Mouse (Mus musculus) B cell, adult 2 months (primary cell): ENCODE data around the gene Bcas1.

Source experiments
- DNase-seq, 2 experiments: peaks; one replicate each; pipeline ENCODE4 v3.0.0; 2022

Gene Bcas1

GRCm38 (mm10) chr2:170411490-170412168 is 16.0 kb downstream of the Bcas1 start:
- no peak for DNase-seq

- no peak for DNase-seq
These were observed 16.8 kb downstream of the Bcas1 start for GRCm38 (mm10) chr2:170410677-170411489.

DNA sequence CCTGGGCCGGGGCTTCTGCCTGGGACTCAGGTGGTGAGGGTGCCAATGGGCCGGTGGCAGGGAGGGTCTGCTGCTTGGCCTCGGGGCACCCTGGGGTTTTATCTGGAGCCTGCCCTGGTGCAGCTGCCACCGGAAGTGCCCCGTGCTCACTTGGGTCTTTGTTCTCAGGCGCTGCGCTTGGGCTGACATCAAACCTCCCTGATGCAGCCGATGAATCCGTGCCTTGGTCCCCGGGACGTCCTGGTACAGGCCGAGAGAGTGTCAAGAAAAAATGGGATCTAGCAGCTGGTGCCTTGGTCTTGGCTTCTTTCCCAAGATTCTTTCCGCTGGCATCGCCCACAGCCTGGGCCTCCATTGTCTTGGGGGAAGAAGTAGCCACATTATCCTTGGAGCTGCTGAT is 21.2 kb downstream of the Bcas1 start:
- DNase-seq: no peak

GRCm38 (mm10) chr2:170404781-170405573 is 22.7 kb downstream of the Bcas1 start:
- no peak for DNase-seq

- DNase-seq: no peak
These were observed 23.8 kb downstream of the Bcas1 start for GRCm38 (mm10) chr2:170403666-170404385.

DNA sequence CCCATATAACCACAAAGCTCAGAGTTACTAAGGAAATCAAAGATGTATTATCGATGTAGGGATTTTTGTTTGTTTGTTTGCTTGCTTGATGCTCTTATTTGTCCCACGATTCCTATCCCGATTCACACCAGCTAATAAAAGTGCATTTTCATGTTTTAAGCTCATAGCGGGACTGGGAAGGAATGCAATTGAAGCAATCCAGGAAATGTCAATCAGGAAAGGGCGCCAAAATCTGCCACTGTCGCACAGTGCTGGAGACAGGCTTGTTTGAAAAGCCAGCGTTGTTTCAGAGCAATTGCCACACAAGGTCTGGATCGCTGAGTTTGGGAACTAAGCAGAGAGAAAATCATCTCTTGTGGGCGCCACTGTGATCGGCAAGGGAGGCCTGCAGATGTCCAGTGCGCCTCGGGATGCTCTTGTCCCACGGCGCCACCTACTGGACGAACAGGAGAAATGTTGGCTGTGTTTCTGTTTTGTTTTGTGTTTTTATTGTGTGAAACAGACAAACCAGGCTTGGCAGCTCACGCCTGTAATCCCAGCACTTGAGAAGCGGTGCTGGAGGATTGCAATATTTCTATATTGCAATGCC is 26.3 kb downstream of the Bcas1 start:
- peak; percentile 72 to 75 for DNase-seq

DNA sequence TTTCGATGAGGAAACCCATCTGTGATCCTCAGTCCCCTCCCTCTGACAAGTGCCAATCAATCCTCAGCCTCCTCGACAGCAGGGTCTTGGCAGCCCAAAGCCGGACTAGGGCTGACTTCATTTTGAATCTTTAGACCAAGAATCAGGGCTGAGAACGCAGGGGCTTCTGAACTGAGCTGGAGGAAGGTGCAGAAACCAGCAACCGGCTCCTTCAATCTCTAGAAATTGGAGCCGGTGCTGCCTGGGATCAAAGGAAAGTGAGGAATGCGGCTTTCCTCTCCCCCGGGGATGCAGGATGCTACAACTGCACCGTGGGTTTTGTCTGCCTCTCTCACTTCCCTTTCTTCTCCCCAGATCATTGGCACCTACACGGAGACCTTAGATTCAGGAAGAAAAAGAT is 27.0 kb downstream of the Bcas1 start:
- peak in 1 of 2 experiments; percentile 3 for DNase-seq

DNA sequence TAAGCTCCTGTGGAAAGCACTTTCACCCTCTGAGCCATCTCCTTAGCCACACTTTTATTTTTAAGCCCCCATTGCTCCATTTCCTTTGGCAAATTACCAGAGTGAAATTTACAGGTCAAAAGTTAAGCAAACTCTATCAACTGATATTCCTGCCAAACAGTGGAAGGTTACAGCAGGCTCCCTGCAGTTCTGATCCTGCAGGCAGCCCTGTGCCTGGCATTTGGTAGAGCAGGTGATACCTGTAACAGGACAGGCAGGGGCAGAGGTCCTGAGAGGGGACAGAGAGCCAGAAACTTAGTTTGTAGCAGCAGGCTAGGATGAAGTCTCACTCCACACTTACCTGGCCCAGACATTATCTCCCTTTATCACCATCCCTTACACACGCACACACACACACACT is 35.7 kb downstream of the Bcas1 start:
- DNase-seq: no peak

- no peak for DNase-seq
These were observed 39.3 kb downstream of the Bcas1 start for GRCm38 (mm10) chr2:170388320-170388719.

DNA sequence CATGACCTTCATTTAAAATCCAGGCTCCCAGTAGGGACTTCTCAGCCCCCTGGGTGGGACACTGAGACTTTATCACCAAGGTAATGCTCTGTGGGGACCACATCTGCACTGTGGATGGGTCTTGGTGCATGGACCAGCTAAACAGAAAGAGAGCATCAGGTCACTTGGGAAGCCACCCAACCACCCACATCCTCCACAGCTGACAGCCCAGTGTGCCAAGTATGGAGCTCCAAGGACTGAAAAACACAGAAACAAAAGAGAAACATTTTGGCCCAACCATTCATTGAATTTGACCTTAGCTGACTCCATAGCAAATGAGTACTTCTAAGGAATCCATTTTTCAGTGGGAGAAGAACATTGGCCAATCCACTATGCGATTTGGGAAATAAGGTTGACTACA is 42.1 kb downstream of the Bcas1 start:
- DNase-seq: no peak

- DNase-seq: no peak
These were observed 42.9 kb downstream of the Bcas1 start for GRCm38 (mm10) chr2:170384770-170385169.

- DNase-seq: no peak
These were observed 54.3 kb downstream of the Bcas1 start for GRCm38 (mm10) chr2:170373391-170373790.

DNA sequence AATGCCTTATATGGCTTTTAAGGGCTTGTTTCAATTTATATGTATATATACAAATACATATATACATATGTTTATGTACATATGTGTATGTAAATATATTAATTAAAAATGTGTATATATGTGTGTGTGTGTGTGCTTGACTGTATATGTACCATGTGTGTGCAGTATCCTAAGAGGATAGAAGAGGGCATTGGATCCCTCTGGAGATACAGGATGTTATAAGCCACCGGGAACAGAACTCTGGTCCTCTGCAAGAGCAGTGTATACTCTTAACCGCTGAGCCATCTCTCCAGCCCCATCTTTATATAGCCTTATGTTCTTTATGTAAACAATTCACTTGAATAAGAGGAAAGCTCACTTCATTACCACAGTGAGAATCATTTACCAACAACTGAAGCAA is 62.0 kb downstream of the Bcas1 start:
- no peak for DNase-seq

GRCm38 (mm10) chr2:170365271-170365670 is 62.4 kb downstream of the Bcas1 start:
- no peak for DNase-seq

DNA sequence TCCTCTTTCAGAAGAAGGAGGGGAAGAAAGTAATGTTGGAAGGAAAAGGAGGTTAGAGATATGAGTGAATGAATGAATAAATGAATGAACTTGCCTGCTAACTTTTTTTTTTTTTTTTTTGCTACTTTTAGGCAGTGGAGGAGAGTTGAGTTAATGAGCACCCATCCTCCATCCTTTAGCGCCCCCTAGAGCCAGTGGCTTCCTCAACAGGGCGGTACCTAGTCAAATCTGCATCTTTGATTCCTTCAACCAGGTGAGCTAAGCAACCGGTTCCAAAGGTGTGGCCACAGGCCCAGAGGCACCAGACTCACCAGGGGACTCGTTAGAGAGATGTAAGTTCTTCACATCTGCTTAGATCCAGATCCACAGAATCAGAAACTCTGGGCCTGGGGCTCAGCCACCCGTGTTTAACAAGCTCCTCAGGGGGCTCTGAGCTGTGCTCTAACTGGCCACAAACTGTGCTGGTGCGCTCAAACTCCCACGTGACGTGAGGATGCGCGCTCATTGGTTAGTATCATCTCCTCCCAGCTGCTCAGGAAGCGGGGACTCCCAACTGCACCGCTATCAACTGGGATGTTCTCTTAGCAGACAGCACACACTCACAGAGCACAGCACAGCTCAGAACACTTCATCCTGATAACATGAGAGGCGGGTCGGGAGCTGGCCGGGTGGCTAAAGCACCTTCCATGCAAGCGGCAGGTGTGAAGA is 70.8 kb downstream of the Bcas1 start:
- DNase-seq: peak; percentile 65 to 68

- DNase-seq: peak; percentile 49 to 50
These were observed 72.7 kb downstream of the Bcas1 start for GRCm38 (mm10) chr2:170354963-170355367.

DNA sequence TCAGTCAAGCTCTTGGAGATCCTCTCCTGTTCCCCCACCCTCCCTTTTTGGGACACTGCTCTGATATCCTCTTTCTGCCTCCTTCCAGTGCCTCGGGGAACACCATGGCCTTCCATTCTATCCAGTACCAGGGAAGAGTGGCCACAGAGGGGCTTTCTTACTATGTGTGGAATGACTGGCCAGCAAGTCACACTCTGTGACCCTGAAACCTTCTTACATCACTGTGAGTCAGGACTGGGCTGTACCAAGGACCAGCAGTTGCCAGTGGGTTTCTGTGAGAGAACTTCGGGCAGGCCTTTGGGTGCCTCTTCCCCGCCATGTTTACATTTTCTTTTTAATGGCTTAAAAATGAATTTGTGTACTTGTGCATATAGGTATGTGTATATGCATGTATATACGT is 75.4 kb downstream of the Bcas1 start:
- DNase-seq: no peak

GRCm38 (mm10) chr2:170351847-170352246 is 75.8 kb downstream of the Bcas1 start:
- DNase-seq: no peak

GRCm38 (mm10) chr2:170349784-170350183 is 77.9 kb downstream of the Bcas1 start:
- no peak for DNase-seq

DNA sequence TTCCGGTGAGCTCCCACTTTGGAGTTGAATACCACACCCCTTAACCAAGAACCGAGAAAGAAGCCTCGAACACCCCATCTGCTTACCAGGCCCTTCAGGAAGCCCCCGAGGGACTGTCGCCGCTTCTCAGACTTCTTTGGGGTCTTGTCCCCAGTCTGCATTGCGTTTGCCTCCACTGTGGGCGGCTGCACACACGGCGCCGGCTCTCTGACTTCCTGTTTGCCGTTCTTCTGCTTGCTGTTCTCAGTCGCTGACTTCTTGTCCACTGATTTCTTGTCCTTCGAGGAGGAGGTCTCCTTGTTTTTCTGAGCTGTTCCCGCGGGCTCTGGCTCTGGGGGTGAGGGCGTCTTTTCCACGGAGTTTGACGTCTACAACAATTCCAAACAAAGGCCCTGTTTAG is 78.5 kb downstream of the Bcas1 start:
- peak in 1 of 2 experiments; percentile 34 for DNase-seq

DNA sequence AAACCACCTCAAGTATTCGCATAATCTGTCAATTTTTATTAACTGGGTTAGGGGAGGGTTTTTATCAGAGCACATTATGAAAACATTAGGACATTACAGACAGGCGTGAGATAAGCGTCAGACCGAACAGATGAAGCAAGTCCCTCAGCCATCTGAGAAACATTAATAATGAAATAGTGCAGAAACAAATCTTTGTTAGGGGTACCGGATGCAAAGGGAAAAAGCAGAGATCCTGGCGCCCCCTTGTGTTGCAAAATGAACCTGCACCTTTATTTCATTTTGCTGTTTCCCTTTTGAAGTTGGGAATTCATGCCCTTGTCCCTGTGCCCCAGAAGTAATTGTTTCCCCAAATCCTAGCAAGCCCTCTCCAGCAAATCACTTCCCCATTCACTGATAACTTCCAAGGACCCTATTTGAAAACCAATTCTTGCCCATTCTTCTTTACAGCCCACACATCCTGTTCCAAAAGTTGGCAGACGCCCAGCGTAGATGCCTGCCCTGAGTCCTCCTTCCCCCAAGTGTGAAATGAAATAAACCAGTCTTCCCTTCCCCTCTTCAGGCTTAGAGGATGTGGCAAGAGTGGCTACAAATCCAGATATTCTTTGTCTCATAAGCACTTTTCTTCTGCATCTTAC is 80.4 kb downstream of the Bcas1 start:
- peak; percentile 70 to 76 for DNase-seq
